Mouse (Mus musculus) frontal cortex, postnatal 25 days (tissue): ENCODE results near the gene Muc5ac.

Experiments
- DNase-seq, 2 experiments: peaks; one replicate each; pipeline ENCODE4 v3.0.0; 2022; ENCODE audit warnings: low spot score in 2 of 2

The Muc5ac gene

DNA sequence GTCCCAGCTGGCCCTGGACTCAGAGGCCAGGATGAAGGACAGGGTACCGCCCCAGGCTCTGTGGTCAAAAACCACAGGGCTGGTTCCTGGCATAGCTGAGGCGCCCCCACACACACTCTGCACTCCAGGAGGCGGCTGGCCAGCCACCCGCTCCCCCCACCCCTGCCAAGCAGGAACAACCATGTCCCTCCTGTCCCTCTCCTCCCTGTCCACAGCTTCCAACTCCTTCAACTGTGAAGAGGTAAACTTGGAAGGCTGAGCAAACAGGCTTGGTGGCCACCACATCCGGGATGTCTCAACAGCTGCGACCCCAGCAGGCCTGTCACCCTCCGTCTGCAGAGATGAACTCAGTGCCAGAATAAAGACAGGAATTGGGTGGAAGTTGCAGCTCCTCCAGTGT, 47.2 kb downstream of the Muc5ac start:
- DNase-seq = no peak

DNA sequence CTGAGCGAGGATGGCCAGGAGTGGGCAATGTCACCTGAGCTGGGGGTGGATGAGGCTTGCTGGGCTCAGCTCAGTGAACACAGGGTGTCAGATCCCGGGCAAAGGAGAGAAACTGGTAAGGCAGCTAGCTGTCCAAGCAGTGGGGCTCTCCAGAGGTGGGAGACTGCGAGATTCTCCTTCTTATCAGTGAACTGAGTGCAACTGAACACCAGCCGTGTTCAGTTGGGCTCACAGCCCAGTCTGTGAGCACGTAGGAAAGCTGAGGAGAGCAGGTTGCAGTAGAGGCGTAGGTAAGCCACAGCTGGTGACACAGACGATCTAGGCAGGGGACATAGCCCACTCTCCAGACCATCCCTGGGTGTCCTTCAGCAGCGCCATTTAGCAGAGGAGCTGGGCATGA, 47.7 kb downstream of the Muc5ac start:
- DNase-seq = no peak

DNA sequence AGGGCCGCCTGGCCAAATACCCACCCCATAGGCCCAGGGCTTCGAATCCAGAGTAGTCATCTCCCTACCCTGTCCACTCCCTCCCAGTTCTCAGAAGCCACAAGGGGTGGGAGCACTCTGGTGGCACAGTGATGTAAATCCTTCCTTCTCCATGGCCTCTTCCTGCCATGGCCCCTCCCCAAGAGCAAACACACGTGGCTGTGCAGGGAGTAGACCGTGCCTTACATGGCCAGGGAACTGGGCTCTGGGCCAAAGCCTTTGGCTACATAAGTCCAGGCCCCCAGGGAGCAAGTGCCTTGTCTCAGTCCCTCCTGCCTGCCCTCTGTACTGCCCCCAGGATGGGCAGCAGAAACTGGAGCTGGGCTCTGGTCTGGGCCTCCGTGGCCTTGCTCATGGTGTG, 50.0 kb downstream of the Muc5ac start, which contains the start of gene Muc5b:
Muc5b (plus strand) TSS at position 292 of the 400 bp plus-strand sequence.
- DNase-seq = no peak

DNA sequence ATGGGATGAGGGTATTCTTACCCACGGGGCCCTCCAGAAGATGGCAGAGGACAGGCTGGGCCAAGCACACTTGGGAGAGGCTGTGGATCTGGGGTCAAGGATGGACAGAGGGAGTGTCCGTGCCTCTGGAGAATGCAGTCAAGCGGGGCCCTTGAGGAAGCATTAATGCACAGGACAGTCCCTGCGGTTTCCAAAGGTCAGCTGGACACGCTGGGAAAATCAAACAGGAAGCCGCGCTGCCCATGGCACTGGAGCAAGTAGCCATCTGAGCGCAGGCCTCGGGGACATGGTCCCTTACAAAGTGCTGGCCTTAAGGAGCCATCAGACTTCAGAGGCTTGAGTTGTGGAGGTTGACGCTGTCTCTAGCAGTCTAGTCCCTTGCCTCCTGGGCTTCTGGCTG, 51.6 kb downstream of the Muc5ac start:
- DNase-seq = no peak

DNA sequence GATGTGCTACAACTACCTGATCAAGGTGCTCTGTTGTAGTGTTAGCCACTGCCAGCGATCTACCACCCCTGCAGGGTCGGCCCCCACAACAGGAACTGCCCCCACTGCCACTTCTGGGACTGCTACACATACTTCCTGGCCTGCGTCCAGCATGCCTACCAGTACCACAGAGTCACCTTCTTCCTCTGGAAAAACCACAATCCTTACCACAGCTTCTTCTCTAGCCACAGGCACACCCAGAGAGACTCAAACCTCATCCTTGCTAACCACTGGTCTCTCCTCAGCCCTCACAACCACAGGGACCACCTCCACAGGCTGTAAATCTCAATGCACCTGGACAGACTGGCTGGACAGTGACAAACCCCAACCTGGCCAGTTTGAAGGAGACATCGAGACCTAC, 72.3 kb downstream of the Muc5ac start:
- DNase-seq = no peak
